Mouse (Mus musculus): ENCODE data around the gene Tmcc1. TPM values are rescaled to one million over a fixed set of nuclear protein-coding genes. Genes with fewer than 3 reads are reported as not detected.

Tmcc1 gene
- polyA plus RNA-seq, 1 experiment = not detected

DNA sequence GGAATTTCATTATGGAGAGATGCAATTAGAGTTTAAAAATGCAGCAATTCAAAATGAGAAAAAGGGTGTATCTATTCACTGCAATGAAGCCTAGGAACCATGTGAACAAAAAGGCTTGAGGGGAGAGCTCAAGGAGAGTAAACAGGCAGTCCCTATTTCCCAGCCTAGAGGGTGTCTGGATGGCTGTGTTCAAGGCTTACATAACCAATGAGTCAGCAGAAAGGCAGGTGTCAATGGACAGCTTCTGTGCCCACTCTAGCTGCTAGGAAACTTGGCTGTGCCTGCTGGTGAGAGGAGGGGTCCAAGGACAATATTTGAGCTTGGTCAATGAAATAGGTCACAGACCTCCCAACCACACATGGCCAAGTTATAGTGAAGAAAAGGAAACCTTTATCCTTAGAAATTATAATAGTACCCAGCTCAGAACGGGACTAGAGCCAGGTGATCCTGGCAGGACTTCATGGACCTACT, 138.2 kb downstream of the Tmcc1 start:
- Histone ChIP-seq H3K4me1 (ENCODE audit: control insufficient read depth, insufficient read depth, low read length) (peaks cover 2% of the 10 kb centered on the region), H3K27ac (ENCODE audit: insufficient read depth, low read depth, low read length) (peak overlapping the region; percentile 84), H3K4me3 (ENCODE audit: insufficient read depth, low read depth, low read length) (peak overlapping the region; percentile 59)
- TF ChIP-seq POLR2A (IDR thresholded peaks at IDR 0.05; ENCODE audit: insufficient read depth, low read depth, low read length) (no peak), CTCF (IDR thresholded peaks at IDR 0.05; ENCODE audit: insufficient read depth, low read depth, low read length) (no peak)
- 11% methylated on average over 1 of the region's 1 CpGs for WGBS

DNA sequence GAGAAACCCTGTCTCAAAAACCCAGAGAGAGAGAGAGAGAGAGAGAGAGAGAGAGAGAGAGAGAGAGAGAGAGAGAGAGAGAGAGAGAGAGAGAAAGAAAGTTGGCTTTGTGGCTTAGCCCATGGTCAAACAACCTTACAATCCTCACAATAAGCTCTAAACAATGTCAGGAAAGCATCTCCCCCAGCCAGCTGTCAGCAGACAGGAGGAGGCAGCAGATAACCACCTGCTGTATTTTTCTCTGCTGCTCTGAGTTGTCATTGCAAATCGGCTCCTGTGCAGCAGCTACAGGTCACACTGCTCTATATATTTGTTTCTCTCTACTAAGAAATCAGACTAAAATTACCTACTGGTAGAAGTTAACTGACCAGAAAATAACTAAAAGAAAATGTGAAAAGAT, 145.4 kb downstream of the Tmcc1 start:
- TF ChIP-seq CTCF (IDR thresholded peaks at IDR 0.05; ENCODE audit: insufficient read depth, low read depth, low read length) (no peak), POLR2A (IDR thresholded peaks at IDR 0.05; ENCODE audit: insufficient read depth, low read depth, low read length) (no peak)
- no peak overlapping the region for H3K27ac ChIP-seq (ENCODE audit: insufficient read depth, low read depth, low read length)
- peaks cover 8% of the 10 kb centered on the region for H3K4me1 ChIP-seq (ENCODE audit: control insufficient read depth, insufficient read depth, low read length)
- no peak overlapping the region for H3K4me3 ChIP-seq (ENCODE audit: insufficient read depth, low read depth, low read length)
- WGBS = 38% methylated on average over 1 of the region's 1 CpGs

DNA sequence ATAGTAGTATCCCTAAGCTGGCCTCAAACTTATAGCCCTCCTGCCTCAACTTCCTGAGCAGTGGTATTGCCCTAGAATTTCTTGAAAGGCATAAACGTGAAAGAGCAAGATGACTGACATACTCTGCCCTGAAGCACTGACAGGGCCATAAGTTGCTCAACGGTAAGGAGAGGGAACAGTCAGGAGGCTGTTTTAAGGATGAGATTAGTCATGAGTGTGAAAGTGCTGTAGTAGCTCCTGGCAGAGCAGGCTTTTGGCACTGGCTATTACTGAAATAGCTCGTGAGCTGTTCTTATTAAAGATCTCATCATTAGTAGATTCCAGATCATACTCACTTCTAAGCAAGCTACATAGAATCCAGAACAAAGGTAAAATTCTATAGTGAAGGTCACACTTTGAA, 145.9 kb downstream of the Tmcc1 start:
- H3K4me3 ChIP-seq (ENCODE audit: insufficient read depth, low read depth, low read length) = no peak overlapping the region
- TF ChIP-seq CTCF (IDR thresholded peaks at IDR 0.05; ENCODE audit: insufficient read depth, low read depth, low read length) = no peak
- no peak for TF ChIP-seq POLR2A (IDR thresholded peaks at IDR 0.05; ENCODE audit: insufficient read depth, low read depth, low read length)
- H3K4me1 ChIP-seq (ENCODE audit: control insufficient read depth, insufficient read depth, low read length) = peaks cover 6% of the 10 kb centered on the region
- 21% methylated on average over 3 of the region's 3 CpGs for WGBS
- H3K27ac ChIP-seq (ENCODE audit: insufficient read depth, low read depth, low read length) = no peak overlapping the region

DNA sequence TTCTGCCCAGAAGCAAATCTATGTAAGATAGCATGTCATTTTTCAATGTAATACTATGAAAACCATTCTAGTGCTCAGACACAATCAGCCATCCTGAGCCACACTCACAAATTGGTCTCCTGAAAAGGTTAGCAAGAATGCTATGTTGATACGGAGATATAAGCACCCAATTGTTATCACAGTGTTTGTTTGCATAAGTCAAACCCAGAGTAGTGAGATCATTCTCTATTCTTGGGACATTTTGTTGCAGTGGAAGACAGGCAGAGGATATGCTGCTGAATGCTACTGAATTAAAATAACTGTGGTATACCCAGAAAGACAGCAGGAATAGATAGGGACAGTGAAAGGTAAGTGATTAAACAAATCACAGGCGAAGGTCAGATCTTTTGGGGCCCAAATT, 149.2 kb downstream of the Tmcc1 start:
- WGBS = 38% methylated on average over 2 of the region's 2 CpGs
- H3K4me3 ChIP-seq (ENCODE audit: insufficient read depth, low read depth, low read length) = no peak overlapping the region
- H3K4me1 ChIP-seq (ENCODE audit: control insufficient read depth, insufficient read depth, low read length) = peaks cover 8% of the 10 kb centered on the region
- TF ChIP-seq POLR2A (IDR thresholded peaks at IDR 0.05; ENCODE audit: insufficient read depth, low read depth, low read length) = no peak
- no peak for TF ChIP-seq CTCF (IDR thresholded peaks at IDR 0.05; ENCODE audit: insufficient read depth, low read depth, low read length)
- peak overlapping the region; percentile 33; the same call in 1 of the 2 replicates for H3K27ac ChIP-seq (ENCODE audit: insufficient read depth, low read depth, low read length)

DNA sequence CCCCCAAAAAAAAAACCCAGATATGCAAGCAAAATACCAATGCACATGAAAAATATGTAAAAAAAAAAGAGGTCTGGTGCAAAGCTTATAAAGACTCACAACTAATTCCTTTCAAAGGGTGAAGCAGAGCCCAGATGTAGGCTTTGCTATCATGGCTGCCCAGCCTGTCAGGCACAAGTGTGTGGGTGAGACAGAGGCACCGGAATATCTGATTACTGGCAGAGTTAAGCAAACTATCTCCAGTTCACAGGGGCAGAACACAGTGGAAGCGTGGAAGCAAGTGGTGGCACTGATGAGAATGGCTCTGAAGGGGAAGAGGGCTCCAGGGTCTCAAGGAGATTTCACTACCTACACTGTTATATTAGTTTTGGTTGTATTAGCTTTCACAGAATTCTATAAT, 155.1 kb downstream of the Tmcc1 start:
- no peak overlapping the region for H3K4me3 ChIP-seq (ENCODE audit: insufficient read depth, low read depth, low read length)
- 47% methylated on average over 2 of the region's 2 CpGs for WGBS
- TF ChIP-seq POLR2A (IDR thresholded peaks at IDR 0.05; ENCODE audit: insufficient read depth, low read depth, low read length) = no peak
- TF ChIP-seq CTCF (IDR thresholded peaks at IDR 0.05; ENCODE audit: insufficient read depth, low read depth, low read length) = no peak
- H3K27ac ChIP-seq (ENCODE audit: insufficient read depth, low read depth, low read length) = no peak overlapping the region
- peaks cover 4% of the 10 kb centered on the region for H3K4me1 ChIP-seq (ENCODE audit: control insufficient read depth, insufficient read depth, low read length)

DNA sequence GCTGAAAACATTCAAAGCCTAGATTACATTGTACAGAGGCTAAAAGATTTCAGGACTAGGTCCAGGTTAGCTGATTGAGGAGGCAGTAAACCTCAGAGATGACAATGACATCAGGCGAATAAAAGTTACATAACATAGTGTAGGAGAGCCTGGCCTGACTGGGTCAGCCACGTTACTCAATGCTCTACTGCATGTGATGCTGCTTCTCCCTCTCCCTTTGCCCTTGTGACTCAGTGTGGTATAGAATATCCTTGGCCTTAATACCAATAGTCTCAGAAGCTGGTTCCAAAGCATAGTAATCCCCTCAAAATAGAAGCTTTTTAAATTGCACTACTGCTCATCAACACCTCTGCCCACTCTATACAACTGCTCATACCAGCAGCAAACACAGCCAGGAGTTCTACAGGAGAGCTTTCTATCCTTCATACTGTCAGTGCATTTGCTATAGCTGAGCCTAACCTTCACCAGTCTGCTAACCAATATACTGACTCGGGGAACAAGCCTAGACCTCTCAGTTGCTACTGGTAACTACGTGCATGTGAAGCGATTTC, 155.9 kb downstream of the Tmcc1 start:
- H3K4me3 ChIP-seq (ENCODE audit: insufficient read depth, low read depth, low read length) = no peak overlapping the region
- 0 out of 2 replicates have a peak, but pooled peaks cover 2% of the 10 kb centered on the region for H3K4me1 ChIP-seq (ENCODE audit: control insufficient read depth, insufficient read depth, low read length)
- TF ChIP-seq CTCF (IDR thresholded peaks at IDR 0.05; ENCODE audit: insufficient read depth, low read depth, low read length) (no peak), POLR2A (IDR thresholded peaks at IDR 0.05; ENCODE audit: insufficient read depth, low read depth, low read length) (no peak)
- no peak overlapping the region for H3K27ac ChIP-seq (ENCODE audit: insufficient read depth, low read depth, low read length)
- WGBS = 50% methylated on average over 5 of the region's 5 CpGs

DNA sequence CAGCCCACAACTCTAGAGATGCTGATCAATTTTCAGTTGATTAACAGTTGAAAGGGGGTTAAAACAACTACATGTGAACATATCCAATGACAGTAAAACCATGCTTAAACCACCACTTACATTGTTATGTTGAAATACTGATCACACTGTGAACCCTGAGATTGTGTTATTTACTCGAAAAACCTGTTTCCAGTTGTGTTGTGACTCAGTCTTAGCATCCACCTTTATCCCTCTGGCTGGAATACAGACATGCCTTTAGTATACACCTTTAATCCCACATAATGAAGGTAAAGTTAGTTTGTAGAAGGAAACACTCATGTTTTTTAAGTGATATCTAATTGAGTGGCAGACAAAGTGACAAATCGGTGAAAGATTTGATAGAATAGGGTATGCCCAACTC, 156.7 kb downstream of the Tmcc1 start:
- Histone ChIP-seq H3K27ac (ENCODE audit: insufficient read depth, low read depth, low read length) (no peak overlapping the region), H3K4me3 (ENCODE audit: insufficient read depth, low read depth, low read length) (no peak overlapping the region), H3K4me1 (ENCODE audit: control insufficient read depth, insufficient read depth, low read length) (0 out of 2 replicates have a peak, but pooled peaks cover 2% of the 10 kb centered on the region)
- TF ChIP-seq POLR2A (IDR thresholded peaks at IDR 0.05; ENCODE audit: insufficient read depth, low read depth, low read length) (no peak), CTCF (IDR thresholded peaks at IDR 0.05; ENCODE audit: insufficient read depth, low read depth, low read length) (no peak)
- 79% methylated on average over 2 of the region's 2 CpGs for WGBS

DNA sequence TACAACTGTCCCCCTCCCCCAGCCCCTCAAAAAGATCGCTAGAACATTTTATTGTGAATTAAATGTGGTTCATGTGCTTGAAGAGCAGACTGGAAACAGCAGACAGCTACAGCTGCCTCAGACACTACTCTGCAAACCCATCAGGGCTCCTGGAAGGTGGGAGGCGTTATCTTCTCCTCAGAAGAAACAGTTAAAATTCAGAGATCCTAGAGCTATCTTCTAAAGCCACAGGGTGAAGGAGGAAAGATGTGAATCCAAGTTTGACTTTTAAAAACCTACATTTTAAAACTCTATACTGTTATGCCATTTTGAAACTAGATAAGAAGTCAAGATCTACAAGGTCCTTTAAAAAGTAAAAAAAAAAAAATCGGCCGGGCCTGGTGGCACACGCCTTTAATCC, 162.2 kb downstream of the Tmcc1 start:
- TF ChIP-seq CTCF (IDR thresholded peaks at IDR 0.05; ENCODE audit: insufficient read depth, low read depth, low read length) = no peak
- 78% methylated on average over 5 of the region's 5 CpGs for WGBS
- Histone ChIP-seq H3K4me3 (ENCODE audit: insufficient read depth, low read depth, low read length) (no peak overlapping the region), H3K4me1 (ENCODE audit: control insufficient read depth, insufficient read depth, low read length) (no peaks in the 10 kb centered on the region), H3K27ac (ENCODE audit: insufficient read depth, low read depth, low read length) (no peak overlapping the region)

DNA sequence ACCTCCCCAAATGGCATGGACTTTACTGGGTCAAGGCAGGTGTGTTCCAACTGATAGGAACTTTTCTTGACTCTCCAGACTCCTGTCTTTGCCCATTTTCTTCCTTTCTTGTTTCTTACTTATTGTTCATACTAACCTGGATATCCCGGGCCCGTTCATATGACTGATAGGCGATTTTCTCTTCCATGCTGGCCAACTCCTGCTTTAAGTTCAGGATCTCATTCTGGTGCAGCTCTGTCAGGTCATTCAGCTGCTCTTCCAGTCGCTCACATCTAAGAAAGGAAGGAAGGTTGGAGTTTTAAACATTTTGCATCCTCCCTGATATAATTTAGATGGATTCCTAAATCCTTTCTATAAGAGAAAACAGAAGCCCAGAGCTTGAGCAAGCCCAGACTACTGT, 168.6 kb downstream of the Tmcc1 start:
- H3K4me3 ChIP-seq (ENCODE audit: insufficient read depth, low read depth, low read length) = no peak overlapping the region
- 91% methylated on average over 4 of the region's 4 CpGs for WGBS
- TF ChIP-seq POLR2A (IDR thresholded peaks at IDR 0.05; ENCODE audit: insufficient read depth, low read depth, low read length) = no peak
- no peak for TF ChIP-seq CTCF (IDR thresholded peaks at IDR 0.05; ENCODE audit: insufficient read depth, low read depth, low read length)
- no peak overlapping the region for H3K27ac ChIP-seq (ENCODE audit: insufficient read depth, low read depth, low read length)
- H3K4me1 ChIP-seq (ENCODE audit: control insufficient read depth, insufficient read depth, low read length) = no peaks in the 10 kb centered on the region
